In the genomic region with DNA sequence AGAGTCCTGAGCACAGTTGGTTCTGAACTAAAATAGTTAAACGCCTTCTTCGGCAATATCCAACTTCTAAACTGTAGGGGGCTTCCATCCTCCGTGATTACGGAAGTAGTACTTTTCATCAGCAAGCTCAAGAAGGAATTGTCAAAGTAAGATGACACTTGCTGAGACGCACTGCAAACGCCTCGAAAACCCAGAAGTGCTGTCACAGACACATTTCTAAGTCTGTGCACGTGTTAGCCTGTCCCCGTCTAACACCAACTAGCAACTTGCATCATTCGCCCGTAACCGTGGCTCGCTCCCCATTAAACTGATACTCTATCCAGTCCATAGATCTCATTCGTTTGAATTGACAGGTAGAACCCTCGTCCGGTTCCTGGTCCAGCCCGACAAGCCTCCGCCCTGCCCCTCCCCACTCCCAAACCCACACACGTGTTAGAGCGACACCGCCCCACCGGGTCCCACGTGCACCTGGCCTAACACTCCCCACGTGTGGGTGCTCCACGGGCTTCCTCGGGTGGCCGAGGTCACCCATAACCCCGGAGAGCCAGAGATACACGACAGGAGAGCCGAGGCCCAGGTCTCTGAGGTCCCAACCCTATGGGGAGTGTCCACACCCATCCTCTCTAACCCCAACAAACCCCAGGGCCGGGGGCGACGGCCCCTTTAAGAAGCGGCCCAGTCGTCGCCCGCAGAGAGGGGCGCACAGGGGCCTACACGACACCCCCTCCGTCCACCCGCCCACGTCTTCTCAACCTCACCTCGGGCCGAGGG, we compare ENCODE assay signal across 8 mouse cellular contexts. TPM values are rescaled to one million over a fixed set of nuclear protein-coding genes. Genes with fewer than 3 reads are reported as not detected.
DNase-seq lines count a peak whose midpoint lies in the region; ATAC-seq and TF ChIP-seq lines count a peak whose summit lies in the region.

No protein-coding gene starts in this region.

- ATAC-seq in heart, embryonic 14.5 days (ENCODE audit: insufficient number of reproducible peaks, insufficient read depth, low FRiP score, low read depth), result peak; percentile 68
- peak; percentile 41 for ATAC-seq in liver, embryonic 11.5 days (replicated peaks; ENCODE audit: low FRiP score)
- ATAC-seq in stomach, embryonic 15.5 days (ENCODE audit: insufficient read depth, low FRiP score, low read depth), result peak; percentile 37

- H3K4me2 ChIP-seq in CH12.LX (ENCODE audit: insufficient read depth, low read depth, poor library complexity, severe bottlenecking) (peak overlapping the region; percentile 94), myocyte (ENCODE audit: low read depth) (peak overlapping the region; percentile 74)
- H3K4me2 ChIP-seq in heart, embryonic 14.5 days (ENCODE audit: low read length), result peak overlapping the region; percentile 86
- peak overlapping the region; percentile 89 for H3K4me2 ChIP-seq in liver, embryonic 11.5 days
- peak overlapping the region; percentile 74 for H3K4me2 ChIP-seq in stomach, embryonic 15.5 days

- no peak for TF ChIP-seq EP300 in CH12.LX (IDR thresholded peaks at IDR 0.05; ENCODE audit: low read length)

- no peak for TF ChIP-seq RAD21 in CH12.LX (IDR thresholded peaks at IDR 0.05; ENCODE audit: low read depth, low read length)

- H3K27ac ChIP-seq in CH12.LX (ENCODE audit: insufficient read depth, low read depth), result peak overlapping the region; percentile 70
- peak overlapping the region; percentile 76 to 99 for H3K27ac ChIP-seq in heart, embryonic 14.5 days (replicated peaks in 1 of 2; ENCODE audit: control insufficient read depth in 1 of 2, insufficient read depth in 1 of 2, low read depth in 2 of 2, low read length in 2 of 2)
- peak overlapping the region; percentile 98 for H3K27ac ChIP-seq in liver, embryonic 11.5 days (ENCODE audit: low read depth, low read length)
- peak overlapping the region; percentile 98 for H3K27ac ChIP-seq in stomach, embryonic 15.5 days

- peak; percentile 74 for DNase-seq in CH12.LX (ENCODE audit: extremely low read depth)
- DNase-seq in c-Kit-negative CD71-positive TER-119-positive erythroid progenitor cells, embryonic 14.5 days (ENCODE audit: low read depth, low spot score), result peak; percentile 54
- peak; percentile 42 for DNase-seq in fibroblast of lung, adult 2 months (ENCODE audit: low read depth)
- peak; percentile 74 for DNase-seq in kidney, postnatal 10 days
- DNase-seq in liver, embryonic 11.5 days (ENCODE audit: low spot score), result peak; percentile 80

- peak overlapping the region; percentile 92 for H3ac ChIP-seq in myocyte (ENCODE audit: control insufficient read depth, insufficient read length)

- TF ChIP-seq CTCF in CH12.LX (conservative IDR thresholded peaks at IDR 0.05 in 1 of 2, IDR thresholded peaks at IDR 0.05 in 1 of 2; ENCODE audit: low read depth in 2 of 2, low read length in 2 of 2), result peak in 1 of 2 experiments; percentile 36; a peak in 2 of 4 replicates

- H3K9ac ChIP-seq in CH12.LX (ENCODE audit: insufficient read depth, low read depth), result peak overlapping the region; percentile 99
- peak overlapping the region; percentile 99 for H3K9ac ChIP-seq in heart, embryonic 14.5 days (ENCODE audit: low read length)
- H3K9ac ChIP-seq in liver, embryonic 11.5 days (ENCODE audit: low read depth, low read length), result peak overlapping the region; percentile 99
- H3K9ac ChIP-seq in stomach, embryonic 15.5 days, result peak overlapping the region; percentile 94

- H3K4me3 ChIP-seq in CH12.LX (replicated peaks in 1 of 3; ENCODE audit: low read depth in 2 of 3, low read length in 2 of 3, poor library complexity in 1 of 3) (peak overlapping the region; percentile 86 to 93 (median 86)), myocyte (peak overlapping the region; percentile 80)
- H3K4me3 ChIP-seq in heart, embryonic 14.5 days (ENCODE audit: control insufficient read depth in 1 of 2, insufficient read depth in 1 of 2, low read depth in 1 of 2, low read length in 2 of 2), result peak overlapping the region; percentile 88 to 96
- H3K4me3 ChIP-seq in liver, embryonic 11.5 days (ENCODE audit: low read depth, low read length), result peak overlapping the region; percentile 97
- H3K4me3 ChIP-seq in stomach, embryonic 15.5 days (replicated peaks), result peak overlapping the region; percentile 95

- peak; percentile 53 for TF ChIP-seq POLR2A in CH12.LX (IDR thresholded peaks at IDR 0.05; ENCODE audit: low read depth, low read length)
- TF ChIP-seq POLR2A in myocyte (IDR thresholded peaks at IDR 0.05; ENCODE audit: insufficient read length, low read depth), result peak; percentile 48

- under 1% methylated on average over 40 of the region's 44 CpGs for WGBS in heart, embryonic 14.5 days
- 0% methylated on average over 43 of the region's 44 CpGs for WGBS in liver, embryonic 11.5 days
- under 1% methylated on average over 40 of the region's 44 CpGs for WGBS in stomach, embryonic 15.5 days

- H3K9me3 ChIP-seq in CH12.LX (replicated peaks; ENCODE audit: low read length), result no peaks in the 10 kb centered on the region
- no peaks in the 10 kb centered on the region for H3K9me3 ChIP-seq in heart, embryonic 14.5 days (ENCODE audit: control insufficient read depth, low read length)
- no peaks in the 10 kb centered on the region for H3K9me3 ChIP-seq in liver, embryonic 11.5 days (ENCODE audit: control insufficient read depth, low read length)
- no peaks in the 10 kb centered on the region for H3K9me3 ChIP-seq in stomach, embryonic 15.5 days

- H3K79me2 ChIP-seq in CH12.LX (replicated peaks; ENCODE audit: control insufficient read depth, extremely low read depth, insufficient read depth, poor library complexity, severe bottlenecking) (peaks cover 47% of the 10 kb centered on the region), myocyte (ENCODE audit: control insufficient read depth, insufficient read depth) (peaks cover 59% of the 10 kb centered on the region)

- dilution Hi-C loops in CH12.LX (cut with MboI; ENCODE audit: extremely low pct_ligation_motif_present, extremely low pct_unique_long_range_greater_than_20kb, low sequenced_read_pairs), result no loop called here

- no peaks in the 10 kb centered on the region for H3K27me3 ChIP-seq in CH12.LX (replicated peaks)
- no peaks in the 10 kb centered on the region for H3K27me3 ChIP-seq in heart, embryonic 14.5 days (ENCODE audit: control insufficient read depth, insufficient read depth, low read length)
- no peaks in the 10 kb centered on the region for H3K27me3 ChIP-seq in liver, embryonic 11.5 days (replicated peaks; ENCODE audit: control insufficient read depth, insufficient read depth, low read length)
- H3K27me3 ChIP-seq in myocyte (ENCODE audit: control insufficient read depth, insufficient read depth, insufficient read length), result no peaks in the 10 kb centered on the region
- H3K27me3 ChIP-seq in stomach, embryonic 15.5 days (replicated peaks), result no peaks in the 10 kb centered on the region

- H3K36me3 ChIP-seq in CH12.LX (replicated peaks in 1 of 2; ENCODE audit: control insufficient read depth in 1 of 2, insufficient read depth in 1 of 2, low read length in 1 of 2) (peaks cover 3 to 21% of the 10 kb centered on the region in 2 experiments), myocyte (ENCODE audit: control insufficient read depth, insufficient read depth) (no peaks in the 10 kb centered on the region)
- H3K36me3 ChIP-seq in heart, embryonic 14.5 days (ENCODE audit: control insufficient read depth, insufficient read depth, low read length), result peaks cover 10% of the 10 kb centered on the region
- 0 out of 2 replicates have a peak, but pooled peaks cover 2% of the 10 kb centered on the region for H3K36me3 ChIP-seq in liver, embryonic 11.5 days (ENCODE audit: control insufficient read depth, insufficient read depth, low read length)
- H3K36me3 ChIP-seq in stomach, embryonic 15.5 days, result no peaks in the 10 kb centered on the region

- peaks cover 5 to 21% of the 10 kb centered on the region in 2 experiments; a peak in 3 of 4 replicates for H3K4me1 ChIP-seq in CH12.LX (ENCODE audit: control insufficient read depth in 1 of 2, insufficient read depth in 2 of 2)
- H3K4me1 ChIP-seq in heart, embryonic 14.5 days (ENCODE audit: control insufficient read depth in 2 of 2, insufficient read depth in 2 of 2, low read length in 2 of 2), result peaks cover 0 to 25% of the 10 kb centered on the region in 2 experiments; a peak in 3 of 4 replicates
- H3K4me1 ChIP-seq in liver, embryonic 11.5 days (replicated peaks; ENCODE audit: control insufficient read depth, insufficient read depth, low read length), result peaks cover 17% of the 10 kb centered on the region
- 0 out of 2 replicates have a peak, but pooled peaks cover 6% of the 10 kb centered on the region for H3K4me1 ChIP-seq in stomach, embryonic 15.5 days

- in situ Hi-C loops in CH12.LX (cut with MboI; ENCODE audit: low pct_ligation_motif_present, low pct_unique_long_range_greater_than_20kb, low sequenced_read_pairs), result no loop called here

TF ChIP-seq in CH12.LX, 34 proteins besides CTCF, POLR2A, EP300 and RAD21 (continues in another document):
- TF ChIP-seq ZNF384 (IDR thresholded peaks at IDR 0.05; ENCODE audit: low read depth, low read length) (no peak), KAT2A (IDR thresholded peaks at IDR 0.05; ENCODE audit: insufficient replicate concordance, low read length) (no peak), HCFC1 (IDR thresholded peaks at IDR 0.05; ENCODE audit: low read depth, low read length) (no peak), RCOR1 (conservative IDR thresholded peaks at IDR 0.05; ENCODE audit: low read depth, low read length) (no peak), E2F4 (IDR thresholded peaks at IDR 0.05; ENCODE audit: insufficient replicate concordance, low read depth, low read length) (no peak), ZMIZ1 (IDR thresholded peaks at IDR 0.05; ENCODE audit: low read depth, low read length) (no peak), MAZ (IDR thresholded peaks at IDR 0.05; ENCODE audit: low read depth, low read length) (0 out of 2 replicates have a peak, but pooled peaks have one; percentile 1)

TF ChIP-seq in myocyte, 11 proteins besides CTCF, POLR2A, EP300 and RAD21:
- TF ChIP-seq MYOD1 (IDR thresholded peaks at IDR 0.05; ENCODE audit: control insufficient read depth in 1 of 3, insufficient read length in 2 of 3, low read depth in 2 of 3), result peak in 1 of 3 experiments; percentile 42
- no peak for TF ChIP-seq TCF3 (IDR thresholded peaks at IDR 0.05; ENCODE audit: insufficient read length, low read depth)
- peak; percentile 64 for TF ChIP-seq MAX (IDR thresholded peaks at IDR 0.05; ENCODE audit: low read depth)
- TF ChIP-seq REST (IDR thresholded peaks at IDR 0.05; ENCODE audit: insufficient read depth, insufficient read length), result no peak
- no peak for TF ChIP-seq TCF12 (IDR thresholded peaks at IDR 0.05; ENCODE audit: insufficient read depth, poor library complexity, severe bottlenecking)
- no peak for TF ChIP-seq POLR2AphosphoS2 (IDR thresholded peaks at IDR 0.05; ENCODE audit: insufficient read length, low read depth)
TF ChIP-seq in myocyte: peak in this region for 2.

RNA-seq across cellular contexts. Expression of a gene that starts 0.7 kb away (rescaled TPM):
- total RNA-seq in CH12.LX (2012; rRNA removed), result 11.4 and 13.5 TPM in 2 replicates
- 10.6 and 10.9 TPM in 2 replicates for total RNA-seq in CH12.LX (2014; rRNA removed)
- polyA plus RNA-seq in CH12.LX (2012; ENCODE audit: insufficient read length, low read depth), result 17.8 TPM in 2 replicates
- polyA plus RNA-seq in heart, embryonic 14.5 days (2014; fragmentation: Nextera tagmentation; extraction: Ambion mirVana), result 3.7 and 4.4 TPM in 2 replicates
- 4.2 and 4.9 TPM in 2 replicates for polyA plus RNA-seq in liver, embryonic 11.5 days (2014; fragmentation: Nextera tagmentation; extraction: Ambion mirVana)
- polyA plus RNA-seq in myocyte (2012; fragmentation: generic; extraction: Trizol), result 7.3 TPM
- 4.0 and 4.2 TPM in 2 replicates for polyA plus RNA-seq in stomach, embryonic 15.5 days (2015; fragmentation: Nextera tagmentation; extraction: Ambion mirVana)

Comparison
In these comparisons a context has a peak if more than half of its experiments do, and no peak if none do; other contexts are left out.
1. Peak in every context shown above with its lines: DNase-seq, ATAC-seq, H3K4me3 ChIP-seq and H3K27ac ChIP-seq.